Mouse (Mus musculus): ENCODE results near the gene Srxn1.

Srxn1 gene

GRCm38 (mm10) chr2:152119228-152119865 is 14.0 kb downstream of the Srxn1 start:
- in situ Hi-C loops (cut with MseI, MboI): loop anchor here (5.0 kb wide), 1 partner anchor 78 kb away; no protein-coding TSS in a partner anchor

- in situ Hi-C loops (cut with MseI, MboI): no loop called here
These were observed 17.6 kb downstream of the Srxn1 start for GRCm38 (mm10) chr2:152122896-152123295.

DNA sequence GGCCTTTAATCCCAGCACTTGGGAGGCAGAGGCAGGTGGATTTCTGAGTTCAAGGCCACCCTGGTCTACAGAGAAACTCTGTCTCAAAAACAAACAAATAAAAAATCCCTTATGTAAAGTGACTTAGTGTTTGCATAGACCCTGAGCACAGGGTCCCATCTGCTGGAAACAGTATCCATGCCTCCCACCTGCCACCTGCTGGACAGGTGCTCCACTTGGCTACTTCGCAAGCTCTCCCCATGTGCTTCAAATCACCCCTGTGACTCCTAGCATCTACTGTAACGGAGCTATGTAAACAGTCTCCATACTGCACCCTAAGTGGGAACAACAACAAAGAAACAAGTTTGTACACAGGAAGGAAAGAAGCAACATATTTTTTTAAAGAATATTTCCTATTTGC is 23.3 kb downstream of the Srxn1 start:
- in situ Hi-C loops (cut with MseI, MboI): no loop called here

DNA sequence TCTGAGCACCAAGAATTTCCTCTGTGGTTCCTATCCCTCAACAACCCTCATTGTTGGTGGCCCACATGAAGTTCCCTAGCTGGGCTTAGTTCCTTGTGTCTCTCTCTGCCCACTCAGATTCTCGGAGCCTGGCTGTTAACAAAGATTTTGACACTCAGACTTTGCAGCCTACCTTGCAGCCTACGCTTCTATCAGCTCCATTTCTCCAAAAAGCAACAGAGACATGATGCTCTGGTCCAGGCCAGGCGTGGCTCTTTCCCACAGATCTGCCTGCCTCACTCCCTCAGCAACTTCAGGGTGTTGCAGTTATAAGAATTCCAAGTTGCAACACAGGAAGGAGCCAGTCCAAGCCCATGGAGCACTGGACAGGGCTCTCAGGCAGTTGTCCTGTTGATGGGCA is 24.5 kb downstream of the Srxn1 start:
- in situ Hi-C loops (cut with MseI, MboI): no loop called here

DNA sequence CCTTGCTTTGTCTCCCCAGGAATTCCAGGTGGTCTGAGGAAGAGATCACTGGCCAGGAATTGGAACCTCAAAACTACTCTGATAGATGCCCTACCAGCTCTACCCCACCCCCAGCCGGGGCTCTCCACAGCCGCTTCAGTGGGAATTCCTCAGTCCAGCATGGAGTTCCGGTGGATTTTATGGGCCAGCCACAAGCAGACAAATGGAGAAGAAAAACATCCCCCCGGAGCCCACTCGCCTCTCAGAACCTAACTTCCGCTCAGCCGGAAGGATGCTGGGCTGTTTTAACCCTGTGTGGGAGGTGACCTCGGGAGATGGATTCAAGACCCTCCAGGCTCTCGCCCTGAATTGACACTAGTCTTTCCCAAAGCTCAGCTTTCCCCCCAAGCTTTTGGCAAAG is 26.7 kb downstream of the Srxn1 start:
- in situ Hi-C loops (cut with MseI, MboI): no loop called here

DNA sequence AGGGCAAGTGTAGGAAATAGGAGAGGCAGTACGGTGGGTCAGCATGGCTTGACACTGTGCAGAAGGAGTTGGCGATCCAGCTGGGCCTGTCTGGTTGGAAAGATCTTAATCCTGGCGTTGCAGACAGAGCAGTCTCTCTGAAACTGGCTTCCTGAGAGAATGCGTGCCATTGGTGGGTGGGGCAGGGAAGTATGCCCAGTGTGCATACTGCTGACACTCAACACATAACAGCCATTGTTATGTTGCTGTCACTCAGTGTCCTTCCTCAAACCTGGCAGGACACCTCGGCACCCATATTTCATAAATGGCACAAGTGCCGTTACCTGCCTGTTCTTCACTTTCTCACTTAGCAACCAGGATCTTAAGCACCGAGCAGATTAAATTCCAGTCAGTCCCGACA is 27.4 kb downstream of the Srxn1 start:
- in situ Hi-C loops (cut with MseI, MboI): no loop called here

GRCm38 (mm10) chr2:152139191-152139987 is 34.1 kb downstream of the Srxn1 start:
- in situ Hi-C loops (cut with MseI, MboI): no loop called here

- in situ Hi-C loops (cut with MseI, MboI): no loop called here
These were observed 35.6 kb downstream of the Srxn1 start for GRCm38 (mm10) chr2:152140941-152141340.

DNA sequence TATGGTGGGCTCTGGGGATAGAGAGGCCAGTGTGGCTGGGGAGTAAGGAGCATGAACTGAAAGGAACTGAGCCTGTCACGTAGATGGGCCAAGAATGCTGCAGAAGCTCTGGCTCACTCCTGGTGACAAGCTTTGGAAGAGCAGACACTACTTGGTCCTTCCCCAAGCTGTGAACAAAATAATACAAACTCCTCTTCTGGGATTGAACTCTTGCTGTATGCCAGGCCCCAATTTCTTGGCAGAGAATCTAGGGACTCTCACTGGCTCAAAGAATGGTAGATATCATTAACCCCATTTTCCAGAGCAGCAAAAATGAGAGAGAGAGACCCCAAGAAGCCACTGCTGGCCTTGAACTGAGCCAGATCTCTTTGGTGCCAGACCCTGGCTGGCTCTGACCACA is 36.2 kb downstream of the Srxn1 start:
- in situ Hi-C loops (cut with MseI, MboI): no loop called here

DNA sequence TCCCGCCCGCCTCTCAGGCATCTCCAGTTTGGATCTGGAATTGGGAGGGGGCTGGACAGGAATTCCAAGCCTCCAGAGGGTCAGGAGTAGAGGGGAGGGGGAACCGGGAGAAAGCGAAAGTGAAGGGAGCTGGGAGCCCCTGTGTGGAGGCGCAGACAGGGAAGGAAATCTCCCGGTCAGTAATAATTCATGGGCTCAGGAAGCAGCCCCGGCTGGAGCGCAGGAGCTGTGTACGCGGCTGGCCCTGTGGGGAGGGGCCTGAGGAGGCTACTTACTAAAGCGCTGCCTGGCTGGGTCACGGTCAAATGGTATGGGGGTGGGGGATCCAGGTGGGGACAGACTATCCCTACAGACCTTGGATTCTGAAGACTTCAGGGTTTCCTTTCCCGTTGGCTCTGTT is 36.7 kb downstream of the Srxn1 start:
- in situ Hi-C loops (cut with MseI, MboI): no loop called here

- in situ Hi-C loops (cut with MseI, MboI): no loop called here
These were observed 37.3 kb downstream of the Srxn1 start for GRCm38 (mm10) chr2:152142571-152142970.

DNA sequence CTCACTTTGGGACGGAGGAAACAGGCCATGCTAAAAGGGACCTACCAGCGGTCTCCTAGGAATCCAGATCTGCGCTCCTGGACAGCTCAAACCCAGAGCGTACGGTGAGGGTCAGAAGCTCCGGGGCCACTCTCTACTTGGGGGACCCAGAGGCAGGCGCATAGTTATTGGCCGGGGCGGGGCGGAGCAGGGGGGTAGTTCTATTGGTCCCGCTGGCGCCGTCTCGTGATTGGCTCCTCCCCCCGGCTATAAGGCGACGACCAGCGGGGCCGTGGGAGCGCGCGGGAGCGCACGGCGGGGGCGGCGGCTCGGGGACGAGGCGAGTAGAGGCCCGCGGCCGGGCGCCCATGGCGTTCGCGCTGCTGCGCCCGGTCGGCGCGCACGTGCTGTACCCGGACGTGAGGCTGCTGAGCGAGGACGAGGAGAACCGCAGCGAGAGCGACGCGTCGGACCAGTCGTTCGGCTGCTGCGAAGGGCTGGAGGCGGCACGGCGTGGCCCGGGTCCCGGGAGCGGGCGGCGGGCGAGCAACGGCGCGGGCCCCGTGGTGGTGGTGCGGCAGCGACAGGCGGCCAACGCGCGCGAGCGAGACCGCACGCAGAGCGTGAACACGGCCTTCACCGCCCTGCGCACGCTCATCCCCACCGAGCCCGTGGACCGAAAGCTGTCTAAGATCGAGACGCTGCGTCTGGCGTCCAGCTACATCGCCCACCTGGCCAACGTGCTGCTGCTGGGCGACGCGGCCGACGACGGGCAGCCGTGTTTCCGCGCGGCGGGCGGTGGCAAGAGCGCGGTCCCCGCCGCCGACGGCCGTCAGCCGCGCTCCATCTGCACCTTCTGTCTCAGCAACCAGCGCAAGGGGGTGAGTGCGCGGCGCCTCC is 38.2 kb downstream of the Srxn1 start, which contains the start of gene Tcf15:
Gene Tcf15 (plus strand): TSS at position 283 of the 879 bp plus-strand sequence.
- in situ Hi-C loops (cut with MseI, MboI): no loop called here

GRCm38 (mm10) chr2:152144158-152144450 is 38.8 kb downstream of the Srxn1 start:
- in situ Hi-C loops (cut with MseI, MboI): no loop called here

DNA sequence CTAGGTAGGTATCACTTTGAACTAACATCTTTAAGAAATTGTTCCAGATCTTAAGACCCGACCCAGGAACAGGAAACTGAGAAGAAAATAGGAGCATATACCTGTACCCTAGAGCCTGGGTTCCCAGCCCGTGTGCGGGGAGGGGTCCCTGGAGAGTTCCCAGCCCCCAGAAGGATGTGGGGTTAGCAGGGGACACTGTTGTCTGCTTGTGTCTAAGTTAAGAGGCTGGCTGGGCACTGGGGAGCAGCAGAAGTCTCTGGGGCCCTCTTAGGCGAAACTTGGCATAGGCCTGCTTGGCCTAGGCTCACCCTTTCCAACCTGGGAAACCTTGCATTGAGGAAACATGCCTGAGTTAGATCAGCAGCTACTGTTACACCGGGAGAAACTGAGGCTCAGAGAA is 39.2 kb downstream of the Srxn1 start:
- in situ Hi-C loops (cut with MseI, MboI): no loop called here

- in situ Hi-C loops (cut with MseI, MboI): no loop called here
These were observed 40.4 kb downstream of the Srxn1 start for GRCm38 (mm10) chr2:152145711-152146110.

DNA sequence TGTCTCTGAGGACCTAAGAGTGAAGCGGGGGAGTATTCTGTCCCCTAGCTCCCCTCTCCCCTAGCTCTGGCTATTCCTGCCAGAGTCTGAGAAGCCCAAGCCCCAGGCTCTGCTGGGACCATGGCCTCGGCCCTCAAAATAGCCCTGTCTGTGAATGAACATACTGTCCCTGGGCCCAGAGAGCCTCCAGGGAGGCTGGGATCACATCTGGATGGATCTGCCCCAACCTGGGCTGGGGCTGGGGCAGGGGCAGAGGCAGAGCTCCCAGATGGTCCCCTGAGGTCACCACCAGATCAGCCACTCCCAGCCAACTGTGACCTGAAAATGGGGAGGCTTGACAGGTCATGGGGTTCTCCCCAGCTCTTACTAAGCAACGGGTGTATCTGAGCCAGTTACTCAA is 41.8 kb downstream of the Srxn1 start:
- in situ Hi-C loops (cut with MseI, MboI): no loop called here

GRCm38 (mm10) chr2:152148675-152149074 is 43.4 kb downstream of the Srxn1 start:
- in situ Hi-C loops (cut with MseI, MboI): no loop called here

GRCm38 (mm10) chr2:152149891-152150290 is 44.6 kb downstream of the Srxn1 start:
- in situ Hi-C loops (cut with MseI, MboI): no loop called here

DNA sequence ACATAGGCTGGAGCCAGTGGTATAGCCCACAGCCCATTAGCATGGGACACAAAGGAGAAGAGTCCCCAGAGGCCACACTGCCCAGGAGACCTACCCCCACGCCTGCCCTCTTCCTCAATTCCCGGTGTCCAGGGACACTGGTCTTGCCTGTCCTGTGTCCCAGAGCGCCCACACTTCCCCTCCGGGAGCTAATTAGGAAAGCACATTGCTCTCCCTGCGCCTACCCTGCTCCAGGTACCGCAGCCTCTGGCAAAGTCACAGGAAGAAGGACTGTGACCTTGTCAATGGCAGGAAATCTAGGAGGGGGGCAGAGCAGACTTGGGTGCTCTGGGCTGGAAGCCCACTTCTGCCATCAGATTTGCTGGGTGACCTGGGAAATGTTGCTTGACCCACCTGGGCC is 45.1 kb downstream of the Srxn1 start:
- in situ Hi-C loops (cut with MseI, MboI): no loop called here

DNA sequence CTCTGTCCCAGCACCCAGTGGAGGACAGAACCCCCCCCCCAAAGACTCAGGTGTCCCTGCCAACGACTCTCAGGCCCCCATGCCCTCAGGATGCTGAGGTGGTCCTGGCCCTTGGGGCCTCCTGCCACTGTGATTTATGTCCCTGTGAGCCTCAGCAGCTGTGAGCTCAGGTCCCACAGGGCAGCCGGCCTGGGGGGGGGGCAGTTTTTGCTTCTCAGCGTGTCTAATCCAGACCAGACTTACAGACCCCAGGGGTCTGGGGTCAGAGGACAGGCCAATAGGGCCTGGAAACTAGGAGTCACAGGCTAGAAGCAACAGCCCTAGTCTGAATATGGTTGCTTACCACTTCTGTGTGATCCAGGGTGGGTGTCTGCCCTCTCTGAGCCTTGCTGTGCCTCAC is 48.0 kb downstream of the Srxn1 start:
- in situ Hi-C loops (cut with MseI, MboI): no loop called here

GRCm38 (mm10) chr2:152155414-152156208 is 50.3 kb downstream of the Srxn1 start:
- in situ Hi-C loops (cut with MseI, MboI): no loop called here

- in situ Hi-C loops (cut with MseI, MboI): no loop called here
These were observed 51.2 kb downstream of the Srxn1 start for GRCm38 (mm10) chr2:152156471-152156870.

Measured in mouse trophoblast stem cell (cell line).